Mouse (Mus musculus): ENCODE data around the gene Tsnaxip1.

The Tsnaxip1 gene

GRCm38 (mm10) chr8:105860143-105860981 is 32.8 kb downstream of the Tsnaxip1 start, which contains the start of gene Nutf2:
Nutf2 (plus strand) TSS chr8:105860580.
- DNase-seq (ENCODE audit: extremely low spot score) = peak; percentile 96

GRCm38 (mm10) chr8:105861951-105862350 is 34.4 kb downstream of the Tsnaxip1 start:
- no peak for DNase-seq (ENCODE audit: extremely low spot score)

DNA sequence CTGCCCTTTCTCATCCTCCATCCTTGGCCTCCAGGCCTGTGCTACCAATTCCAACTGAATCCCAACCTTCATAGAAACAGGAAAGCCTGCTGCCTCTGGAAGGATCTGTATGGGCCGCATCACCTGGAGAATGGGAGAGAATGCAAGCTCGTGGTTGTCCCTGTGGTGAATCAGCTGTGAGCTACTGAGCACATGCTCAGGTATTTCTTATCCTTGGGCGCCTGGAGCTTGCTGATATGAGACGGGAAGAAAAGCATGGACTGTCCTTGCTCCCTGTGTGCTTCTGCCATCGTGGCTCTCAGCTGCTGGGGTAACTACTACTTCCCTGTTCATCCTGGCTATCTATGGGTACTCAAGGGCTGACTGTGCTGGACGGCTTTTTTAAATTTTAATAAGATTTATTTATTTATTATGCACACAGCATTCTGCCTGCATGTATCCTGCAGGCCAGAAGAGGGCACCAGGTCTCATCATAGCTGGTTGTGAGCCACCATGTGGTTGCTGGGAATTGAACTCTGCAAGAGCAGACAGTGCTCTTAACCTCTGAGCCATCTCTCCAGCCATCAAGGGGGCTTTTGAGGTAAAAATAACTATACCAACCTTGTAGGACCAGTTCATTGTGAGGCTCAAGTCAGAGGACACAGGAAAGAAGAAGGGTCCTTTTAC is 39.0 kb downstream of the Tsnaxip1 start:
- DNase-seq (ENCODE audit: extremely low spot score) = no peak

DNA sequence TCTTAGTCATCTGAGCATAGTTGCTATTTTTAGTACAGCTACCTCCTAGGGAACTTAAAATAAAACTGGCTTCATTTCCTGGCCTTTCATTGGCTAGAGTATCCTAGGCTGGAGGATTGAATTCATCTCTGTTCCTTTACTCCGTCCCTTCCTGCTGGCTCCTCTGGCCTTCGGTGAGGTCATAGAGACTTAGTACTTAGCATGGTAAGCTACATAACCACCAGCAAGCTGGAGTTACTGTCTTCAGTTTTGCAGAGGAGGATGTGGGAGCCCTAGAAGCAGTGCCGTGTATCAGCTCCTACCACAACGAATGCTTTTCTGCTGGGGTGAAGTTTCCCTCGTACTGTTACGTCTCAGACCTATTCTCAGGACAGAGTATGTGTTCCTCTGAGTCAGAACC is 46.8 kb downstream of the Tsnaxip1 start:
- DNase-seq (ENCODE audit: extremely low spot score) = no peak

- DNase-seq (ENCODE audit: extremely low spot score) = peak; percentile 90
Measured at GRCm38 (mm10) chr8:105880754-105881520, 53.4 kb downstream of the Tsnaxip1 start, which contains the start of gene Edc4. Edc4 (plus strand) TSS chr8:105880881.

- no peak for DNase-seq (ENCODE audit: extremely low spot score)
Measured at GRCm38 (mm10) chr8:105889756-105890465, 62.4 kb downstream of the Tsnaxip1 start.

DNA sequence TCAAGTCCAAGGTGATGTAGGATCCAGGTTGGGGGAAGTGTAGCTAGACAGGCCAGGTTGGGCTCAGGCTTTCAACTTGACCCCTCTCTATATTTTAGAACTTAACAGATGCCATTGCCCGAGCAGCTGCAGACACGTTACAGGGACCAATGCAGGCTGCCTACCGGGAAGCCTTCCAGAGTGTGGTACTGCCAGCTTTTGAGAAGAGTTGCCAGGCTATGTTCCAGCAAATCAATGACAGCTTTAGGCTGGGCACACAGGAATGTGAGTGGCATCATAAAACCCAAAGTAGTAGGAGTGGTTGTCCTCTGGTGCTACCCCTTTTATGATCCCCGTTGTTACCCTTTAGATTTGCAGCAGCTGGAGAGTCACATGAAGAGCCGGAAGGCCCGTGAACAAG is 63.3 kb downstream of the Tsnaxip1 start:
- DNase-seq (ENCODE audit: extremely low spot score) = no peak

- DNase-seq (ENCODE audit: extremely low spot score) = no peak
Measured at GRCm38 (mm10) chr8:105892432-105892831, 64.9 kb downstream of the Tsnaxip1 start.

DNA sequence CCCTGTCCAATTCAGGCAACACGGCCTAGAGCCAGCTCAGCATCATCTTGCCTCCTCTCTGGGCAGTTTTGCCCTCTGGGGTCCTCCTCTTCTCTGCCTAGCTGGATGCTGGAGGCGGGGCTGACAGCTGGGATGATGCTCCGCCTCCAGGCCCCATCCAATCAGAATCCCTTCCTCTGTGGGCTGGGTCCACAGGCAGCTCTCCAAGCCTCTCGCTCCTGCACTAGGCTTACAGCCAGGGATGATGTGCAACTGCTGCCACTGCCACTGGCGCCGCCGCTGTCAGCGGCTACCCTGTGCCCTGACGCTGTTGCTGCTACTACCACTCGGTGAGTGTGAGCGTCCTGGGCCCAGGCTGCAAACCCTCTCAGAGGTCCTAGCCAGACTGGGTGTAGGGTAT is 65.8 kb downstream of the Tsnaxip1 start, which contains the start of gene Nrn1l:
Nrn1l (plus strand) TSS at position 229 of the 400 bp plus-strand sequence.
- DNase-seq (ENCODE audit: extremely low spot score) = peak; percentile 79

Data from embryo, embryonic 9.5 days (tissue).